Mouse (Mus musculus) lung, adult 2 months (tissue): ENCODE data around the gene Ubiad1.

Experiments used
- CTCF ChIP-seq: fragments of 200-500 bp; IDR thresholded peaks from 2 replicates; pipeline ENCODE4 v1.5.1; 2011; ENCODE audit warnings: mild to moderate bottlenecking, low read length, control low read depth; ENCODE audit not compliant: insufficient read depth
- POLR2A ChIP-seq: fragments of 200-500 bp; IDR thresholded peaks from 2 replicates; pipeline ENCODE4 v1.6.1; 2011; ENCODE audit warnings: low read depth, mild to moderate bottlenecking, control low read depth, low read length, borderline replicate concordance; ENCODE audit errors: extremely low read depth

GRCm38 (mm10) chr4:148428544-148428943 lies 16.0 kb downstream of the Ubiad1 start:
- TF ChIP-seq POLR2A (no peak), CTCF (no peak)
